Mouse (Mus musculus) left cerebral cortex, postnatal 10 days (tissue): Measurements from ENCODE around the gene Ihh. TPM values are rescaled to one million over a fixed set of nuclear protein-coding genes. Genes with fewer than 3 reads are reported as not detected.

Source experiments
- microRNA-seq: library from miRNA; unstranded; fragments of <30 nt; microRNA quantifications from one replicate; pipeline ENCODE4 v1.2.0, GENCODE M21; 2022
- total RNA-seq, 2 experiments: library from RNA; stranded (reverse); gene quantifications; 2 replicates each; pipeline ENCODE4 v1.2.3; 2021

The Ihh gene
- total RNA-seq, 2 experiments from 2014 or later: 0.45 to 0.47 TPM

Small RNAs within 50 kb of the gene (microRNA-seq; reads per million reads assigned to microRNA genes)
- gene Mir375: 103 reads per million, percentile 56 among the genes with 10 or more reads in this experiment

Other genes with a start within 250 kb of the Ihh start
- gene Cyp27a1, start 238.1 kb downstream of the Ihh start, total RNA-seq: 1 to 10 TPM in 1 of 2 experiments, under 1 TPM in 1; 0.75 to 1.3 TPM
- gene Prkag3, start 202.5 kb downstream of the Ihh start, total RNA-seq: not detected
- gene Wnt6, start 179.8 kb downstream of the Ihh start, total RNA-seq: 1 to 10 TPM; 1.2 to 1.7 TPM
- 1 to 10 TPM in 1 of 2 experiments, under 1 TPM in 1; 0.87 to 1.1 TPM for gene Wnt10a, start 160.2 kb downstream of the Ihh start, total RNA-seq
- 100 to 1,000 TPM; 474 to 481 TPM for gene Cdk5r2, start 96.7 kb downstream of the Ihh start, total RNA-seq
- gene Fev, start 66.3 kb downstream of the Ihh start, total RNA-seq: not detected
- not detected for gene Cryba2, start 58.5 kb downstream of the Ihh start, total RNA-seq
- gene Cfap65, start 16.1 kb downstream of the Ihh start, total RNA-seq: 1 to 10 TPM; 1.6 to 2.1 TPM
- gene Nhej1, start 173.5 kb upstream of the Ihh start, total RNA-seq: 1 to 10 TPM; 1.9 to 2.7 TPM
- gene Slc23a3, start 182.2 kb upstream of the Ihh start, total RNA-seq: under 1 TPM in 1 of 2 experiments, not detected in 1; 0.21 TPM
- gene Cnppd1, start 191.0 kb upstream of the Ihh start, total RNA-seq: 10 to 100 TPM; 31.7 to 33.4 TPM
- 100 to 1,000 TPM; 151 to 153 TPM for gene Retreg2, start 191.1 kb upstream of the Ihh start, total RNA-seq
- gene Zfand2b, start 217.0 kb upstream of the Ihh start, total RNA-seq: 10 to 100 TPM; 20.2 to 21.3 TPM
- gene Abcb6, start 228.7 kb upstream of the Ihh start, total RNA-seq: 10 to 100 TPM; 45.6 to 47.0 TPM
- 10 to 100 TPM; 18.2 to 19.3 TPM for gene Ankzf1, start 240.5 kb upstream of the Ihh start, total RNA-seq
- gene Atg9a, start 240.5 kb upstream of the Ihh start, total RNA-seq: 100 to 1,000 TPM; 111 to 119 TPM